ENCODE assay signal across 16 mouse cellular contexts in the genomic region with DNA sequence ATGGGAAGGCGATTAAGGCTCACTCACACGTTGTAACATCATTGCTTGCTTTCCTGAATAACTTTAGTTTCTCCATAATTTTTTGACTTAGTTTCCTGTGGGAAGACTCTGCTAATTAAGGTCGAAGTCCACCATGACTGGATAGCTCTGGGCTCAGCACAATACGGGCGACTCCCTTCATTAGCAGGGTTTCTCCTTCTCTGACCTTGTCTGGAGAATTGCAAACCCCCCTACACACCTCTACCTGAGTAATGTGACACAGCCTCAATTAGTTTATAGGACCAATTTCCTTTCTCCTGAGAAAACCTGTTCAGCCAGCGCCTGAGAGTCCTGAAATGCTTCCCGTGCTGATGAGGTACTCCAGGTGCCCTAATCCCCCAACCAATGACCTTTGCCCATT.
"Had no signal": no experiment of that assay in that cellular context is flagged by ENCODE, and none has a peak within 500 bp of the region (broad histone marks: within the 10 kb centered on the region; RNA-seq: fewer than 3 reads in every experiment).

No protein-coding gene starts in this region.

- H3K9me3 ChIP-seq: stomach, embryonic 15.5 days had no signal

- DNase-seq: lung, adult 18-20 months; lung, embryonic 14.5 days; lung, postnatal 14 days; lung, postnatal 36 days; right cerebral cortex, postnatal 14 days; thymus, adult 2 months; thymus, postnatal 25 days; thymus, postnatal 4 days had no signal

- H3K27ac ChIP-seq: macrophage; midbrain, embryonic 13.5 days; midbrain, embryonic 15.5 days; neural tube, embryonic 12.5 days; stomach, embryonic 15.5 days; stomach, postnatal 0 days had no signal

- H3K36me3 ChIP-seq: midbrain, embryonic 15.5 days had no signal

- ATAC-seq: midbrain, embryonic 13.5 days; midbrain, embryonic 15.5 days had no signal

- H3K4me2 ChIP-seq: lung, embryonic 14.5 days; midbrain, embryonic 11.5 days; midbrain, embryonic 13.5 days; midbrain, embryonic 15.5 days; neural tube, embryonic 12.5 days; stomach, embryonic 15.5 days had no signal

- H3K4me1 ChIP-seq: stomach, embryonic 15.5 days had no signal

- H3K4me3 ChIP-seq: megakaryocyte, embryonic 14.5 days; midbrain, embryonic 13.5 days; midbrain, embryonic 15.5 days; neural tube, embryonic 12.5 days; stomach, embryonic 15.5 days had no signal

- H3K27me3 ChIP-seq: megakaryocyte, embryonic 14.5 days; midbrain, embryonic 13.5 days; midbrain, embryonic 15.5 days; neural tube, embryonic 12.5 days; stomach, embryonic 15.5 days had no signal

- H3K9ac ChIP-seq: lung, embryonic 14.5 days; midbrain, embryonic 13.5 days; midbrain, embryonic 15.5 days; neural tube, embryonic 12.5 days; stomach, embryonic 15.5 days had no signal
